Mouse (Mus musculus) heart, embryonic 11.5 days (tissue): ENCODE data around the gene Sptan1. TPM values are rescaled to one million over a fixed set of nuclear protein-coding genes. Genes with fewer than 3 reads are reported as not detected.
A peak's percentile ranks its signal among the peaks of the same experiment; 100 is the strongest.

Experiments
- ATAC-seq: fragments of 200-750 bp; cut with Nextera tagmentation; replicated peaks from 2 replicates; pipeline ENCODE4 v1.8.0; 2017; ENCODE audit warnings: moderate library complexity; ENCODE audit not compliant: insufficient number of reproducible peaks, low FRiP score, low TSS enrichment
- H3K27ac ChIP-seq: fragments of 300-500 bp; sonication (generic); 2 replicates; pipeline ENCODE4 v1.5.1; 2014; ENCODE audit warnings: mild to moderate bottlenecking, low read depth, low read length
- H3K27me3 ChIP-seq: fragments of 300-500 bp; sonication (generic); 2 replicates; pipeline ENCODE4 v1.6.1; 2014; ENCODE audit warnings: mild to moderate bottlenecking, low read length, mixed read lengths; ENCODE audit not compliant: control insufficient read depth, insufficient read depth
- H3K36me3 ChIP-seq: fragments of 300-500 bp; sonication (generic); 2 replicates; pipeline ENCODE4 v1.6.1; 2014; ENCODE audit warnings: mild to moderate bottlenecking, low read length, moderate library complexity, mixed read lengths; ENCODE audit not compliant: control insufficient read depth, insufficient read depth
- H3K4me1 ChIP-seq: fragments of 300-500 bp; sonication (generic); 2 replicates; pipeline ENCODE4 v1.6.1; 2014; ENCODE audit warnings: low read length; ENCODE audit not compliant: control insufficient read depth, insufficient read depth
- H3K4me2 ChIP-seq: fragments of 300-500 bp; sonication (generic); 2 replicates; pipeline ENCODE4 v1.6.1; 2014; ENCODE audit warnings: mild to moderate bottlenecking, moderate library complexity
- H3K4me3 ChIP-seq: fragments of 300-500 bp; sonication (generic); 2 replicates; pipeline ENCODE4 v1.5.1; 2014; ENCODE audit warnings: low read depth, low read length
- H3K9ac ChIP-seq: fragments of 300-500 bp; sonication (generic); 2 replicates; pipeline ENCODE4 v1.6.1; 2014; ENCODE audit warnings: mild to moderate bottlenecking, low read depth, low read length, moderate library complexity
- H3K9me3 ChIP-seq: fragments of 300-500 bp; sonication (generic); replicated peaks from 2 replicates; pipeline ENCODE4 v1.6.1; 2016; ENCODE audit warnings: low read length; ENCODE audit not compliant: control insufficient read depth
- WGBS: fragments of 180-500 bp; shearing (Covaris S2); extraction: QIAGEN DNeasy Blood & Tissue Kit; methylation state at CpG from one replicate; pipeline ENCODE4 v1.1.7; 2014; ENCODE audit not compliant: insufficient replicate concordance; 5-methylcytosine and 5-hydroxymethylcytosine counted together
- polyA plus RNA-seq: library from polyadenylated mRNA; unstranded; fragments of >200 nt; fragmentation: Nextera tagmentation; extraction: Ambion mirVana; gene quantifications from 2 replicates; pipeline ENCODE4 v1.2.1, GENCODE M21; 2014

The Sptan1 gene
- polyA plus RNA-seq, 1 experiment from 2014 or later = 154 TPM

- Histone ChIP-seq H3K27ac (no peak within 1 kb of the TSS), H3K27me3 (no peaks in the 10 kb centered on the region), H3K36me3 (no peaks in the 10 kb centered on the region), H3K4me3 (no peak within 1 kb of the TSS), H3K9ac (no peak within 1 kb of the TSS), H3K9me3 (no peaks in the 10 kb centered on the region), H3K4me2 (no peak within 1 kb of the TSS), H3K4me1 (0 out of 2 replicates have a peak, but pooled peaks cover 3% of the 10 kb centered on the region)
- ATAC-seq = no peak
- WGBS = 45% methylated on average over 12 of the region's 12 CpGs
These were observed 92.0 kb downstream of the Sptan1 start, which contains the start of gene Set for GRCm38 (mm10) chr2:30057223-30057904. Set (plus strand) TSS chr2:30057378.

- Histone ChIP-seq H3K27ac (no peak overlapping the region), H3K4me3 (no peak overlapping the region), H3K9ac (no peak overlapping the region), H3K27me3 (no peaks in the 10 kb centered on the region), H3K36me3 (no peaks in the 10 kb centered on the region), H3K4me1 (peaks cover 7% of the 10 kb centered on the region), H3K4me2 (no peak overlapping the region), H3K9me3 (no peaks in the 10 kb centered on the region)
- no peak for ATAC-seq
- WGBS = 61% methylated on average over 5 of the region's 5 CpGs
These were observed 93.1 kb downstream of the Sptan1 start for GRCm38 (mm10) chr2:30058418-30058817.

- no peaks in the 10 kb centered on the region for H3K9me3 ChIP-seq
- WGBS = 8% methylated on average over 37 of the region's 37 CpGs
- ATAC-seq = no peak
- peak overlapping the region; percentile 81 for H3K9ac ChIP-seq
- peak overlapping the region; percentile 95 for H3K4me2 ChIP-seq
- H3K36me3 ChIP-seq = no peaks in the 10 kb centered on the region
- peaks cover 21% of the 10 kb centered on the region for H3K4me1 ChIP-seq
- peak overlapping the region; percentile 94 for H3K27ac ChIP-seq
- H3K27me3 ChIP-seq = no peaks in the 10 kb centered on the region
- H3K4me3 ChIP-seq = peak overlapping the region; percentile 66
These were observed 96.1 kb downstream of the Sptan1 start for GRCm38 (mm10) chr2:30061215-30062166.

GRCm38 (mm10) chr2:30062249-30063093 is 97.1 kb downstream of the Sptan1 start:
- WGBS = under 1% methylated on average over 40 of the region's 40 CpGs
- peak overlapping the region; percentile 94 for H3K27ac ChIP-seq
- H3K9me3 ChIP-seq = no peaks in the 10 kb centered on the region
- H3K27me3 ChIP-seq = no peaks in the 10 kb centered on the region
- peak; percentile 28; the same call in 1 of the 2 replicates for ATAC-seq
- H3K4me2 ChIP-seq = peak overlapping the region; percentile 95
- peaks cover 21% of the 10 kb centered on the region for H3K4me1 ChIP-seq
- H3K9ac ChIP-seq = peak overlapping the region; percentile 81
- peak overlapping the region; percentile 66 for H3K4me3 ChIP-seq
- H3K36me3 ChIP-seq = no peaks in the 10 kb centered on the region

GRCm38 (mm10) chr2:30063235-30063634 is 97.9 kb downstream of the Sptan1 start:
- no peaks in the 10 kb centered on the region for H3K27me3 ChIP-seq
- peaks cover 3% of the 10 kb centered on the region; the same call in 1 of the 2 replicates for H3K36me3 ChIP-seq
- H3K9me3 ChIP-seq = no peaks in the 10 kb centered on the region
- peak overlapping the region; percentile 95 for H3K4me2 ChIP-seq
- WGBS = 3% methylated on average over 8 of the region's 8 CpGs
- H3K27ac ChIP-seq = peak overlapping the region; percentile 94
- ATAC-seq = no peak
- peak overlapping the region; percentile 66 for H3K4me3 ChIP-seq
- H3K9ac ChIP-seq = peak overlapping the region; percentile 81
- peaks cover 24% of the 10 kb centered on the region for H3K4me1 ChIP-seq

- WGBS = 18% methylated on average over 3 of the region's 3 CpGs
These were observed 98.4 kb downstream of the Sptan1 start for GRCm38 (mm10) chr2:30063791-30064190.

GRCm38 (mm10) chr2:30064298-30064697 is 98.9 kb downstream of the Sptan1 start:
- Histone ChIP-seq H3K27ac (peak overlapping the region; percentile 94; the same call in 1 of the 2 replicates), H3K4me3 (peak overlapping the region; percentile 66; the same call in 1 of the 2 replicates), H3K4me2 (peak overlapping the region; percentile 95), H3K9me3 (no peaks in the 10 kb centered on the region), H3K9ac (0 out of 2 replicates have a peak overlapping the region, but pooled peaks have one; percentile 28), H3K4me1 (peaks cover 27% of the 10 kb centered on the region), H3K27me3 (no peaks in the 10 kb centered on the region), H3K36me3 (peaks cover 6% of the 10 kb centered on the region; the same call in 1 of the 2 replicates)
- WGBS = 46% methylated on average over 3 of the region's 3 CpGs
- no peak for ATAC-seq

More at GRCm38 (mm10) chr2:30063791-30064190, 98.4 kb downstream of the Sptan1 start:
- no peak for ATAC-seq
- Histone ChIP-seq H3K36me3 (peaks cover 3% of the 10 kb centered on the region; the same call in 1 of the 2 replicates), H3K4me3 (peak overlapping the region; percentile 66), H3K4me1 (peaks cover 27% of the 10 kb centered on the region), H3K9me3 (no peaks in the 10 kb centered on the region), H3K4me2 (peak overlapping the region; percentile 95), H3K27ac (peak overlapping the region; percentile 94), H3K9ac (peak overlapping the region; percentile 81), H3K27me3 (no peaks in the 10 kb centered on the region)
